Mouse (Mus musculus): Measurements from ENCODE around the gene Txnrd2. TPM values are rescaled to one million over a fixed set of nuclear protein-coding genes. Genes with fewer than 3 reads are reported as not detected.

Txnrd2 gene
- polyA plus RNA-seq, 1 experiment from 2014 or later = 17.7 TPM

DNA sequence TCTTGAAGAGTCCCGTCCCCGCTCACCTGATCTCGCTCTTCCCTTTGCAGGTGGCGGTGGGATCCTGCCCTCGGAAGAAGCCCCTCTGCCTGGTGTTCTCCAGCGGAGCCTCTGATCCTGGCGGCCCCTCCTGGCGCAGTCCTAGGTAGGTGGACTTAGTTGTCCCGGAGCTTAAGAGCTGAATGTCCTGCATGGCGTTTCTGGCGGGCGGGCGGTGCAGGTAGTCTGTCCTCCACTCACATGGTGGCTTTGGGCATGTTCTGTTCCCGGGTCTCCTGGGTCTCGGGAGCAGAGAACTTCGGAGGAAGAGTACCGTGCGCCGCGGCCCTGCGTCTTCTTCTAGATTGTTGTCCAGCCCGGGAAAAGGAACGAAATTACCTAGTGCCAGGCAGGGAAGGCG is 72.8 kb downstream of the Txnrd2 start:
- Histone ChIP-seq H3K27ac (peak overlapping the region; percentile 91; the same call in 1 of the 2 replicates), H3K4me3 (peak overlapping the region; percentile 79), H3K4me1 (peaks cover 20% of the 10 kb centered on the region), H3K4me2 (peak overlapping the region; percentile 85), H3K9me3 (no peaks in the 10 kb centered on the region), H3K9ac (peak overlapping the region; percentile 88), H3K36me3 (peaks cover 25% of the 10 kb centered on the region), H3K27me3 (no peaks in the 10 kb centered on the region)
- no peak for ATAC-seq (ENCODE audit: insufficient number of reproducible peaks, insufficient read depth, low FRiP score, low TSS enrichment, low read depth)
- WGBS = under 1% methylated on average over 24 of the region's 24 CpGs

DNA sequence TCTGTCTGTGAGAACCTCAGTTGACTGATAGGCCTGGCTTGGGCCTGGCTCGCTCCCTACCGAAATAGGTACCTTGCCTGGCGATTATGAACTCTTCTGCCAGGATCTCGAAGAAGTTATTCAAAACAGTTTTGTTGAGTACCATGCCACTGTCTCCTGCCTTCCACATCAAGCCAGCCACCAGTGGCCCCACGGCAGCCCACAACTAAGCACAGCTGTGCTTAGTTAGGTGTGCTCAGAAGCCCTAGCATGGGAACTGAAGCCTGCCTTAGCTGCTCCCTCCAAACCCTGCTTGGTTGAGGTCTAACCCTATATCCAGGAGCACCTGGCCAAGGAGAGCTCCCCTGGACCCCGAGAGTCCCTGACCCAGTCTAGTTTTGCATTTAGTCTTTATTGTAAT is 75.3 kb downstream of the Txnrd2 start:
- H3K27me3 ChIP-seq = no peaks in the 10 kb centered on the region
- WGBS = 91% methylated on average over 6 of the region's 6 CpGs
- H3K36me3 ChIP-seq = peaks cover 25% of the 10 kb centered on the region
- H3K9ac ChIP-seq = no peak overlapping the region
- H3K4me2 ChIP-seq = no peak overlapping the region
- peaks cover 20% of the 10 kb centered on the region for H3K4me1 ChIP-seq
- H3K4me3 ChIP-seq = no peak overlapping the region
- no peak overlapping the region for H3K27ac ChIP-seq
- ATAC-seq (ENCODE audit: insufficient number of reproducible peaks, insufficient read depth, low FRiP score, low TSS enrichment, low read depth) = no peak
- H3K9me3 ChIP-seq = no peaks in the 10 kb centered on the region

- Histone ChIP-seq H3K27ac (no peak overlapping the region), H3K9me3 (no peaks in the 10 kb centered on the region), H3K9ac (no peak overlapping the region), H3K4me2 (no peak overlapping the region), H3K4me3 (no peak overlapping the region), H3K4me1 (peaks cover 12% of the 10 kb centered on the region), H3K27me3 (no peaks in the 10 kb centered on the region), H3K36me3 (peaks cover 25% of the 10 kb centered on the region)
- 87% methylated on average over 14 of the region's 14 CpGs for WGBS
- no peak for ATAC-seq (ENCODE audit: insufficient number of reproducible peaks, insufficient read depth, low FRiP score, low TSS enrichment, low read depth)
These were observed 77.6 kb downstream of the Txnrd2 start for GRCm38 (mm10) chr16:18503566-18504342.

- Histone ChIP-seq H3K27me3 (no peaks in the 10 kb centered on the region), H3K27ac (no peak overlapping the region), H3K4me3 (no peak overlapping the region), H3K36me3 (peaks cover 13% of the 10 kb centered on the region), H3K9me3 (no peaks in the 10 kb centered on the region), H3K4me1 (peaks cover 6% of the 10 kb centered on the region), H3K4me2 (no peak overlapping the region), H3K9ac (no peak overlapping the region)
- no peak for ATAC-seq (ENCODE audit: insufficient number of reproducible peaks, insufficient read depth, low FRiP score, low TSS enrichment, low read depth)
- 92% methylated on average over 3 of the region's 3 CpGs for WGBS
These were observed 80.5 kb downstream of the Txnrd2 start for GRCm38 (mm10) chr16:18506524-18507199.

DNA sequence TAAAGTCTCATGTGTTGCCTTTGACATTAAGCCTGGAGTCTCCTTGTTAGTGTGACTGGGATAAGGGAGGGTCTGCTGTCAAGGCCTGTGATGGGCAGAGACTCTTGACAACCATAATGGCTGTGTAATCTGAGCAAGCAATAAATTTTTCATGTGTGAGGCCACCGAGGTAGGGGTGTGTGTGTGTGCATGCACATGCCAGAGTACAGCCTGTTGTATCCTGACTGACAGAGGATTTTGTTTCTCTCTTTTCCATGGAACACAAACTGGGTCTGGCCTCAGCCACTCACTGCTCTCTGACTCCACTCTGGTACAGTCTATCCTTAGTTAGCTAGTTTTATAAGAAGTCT is 81.0 kb downstream of the Txnrd2 start:
- Histone ChIP-seq H3K9me3 (no peaks in the 10 kb centered on the region), H3K27me3 (no peaks in the 10 kb centered on the region), H3K4me3 (no peak overlapping the region), H3K36me3 (peaks cover 7% of the 10 kb centered on the region), H3K4me2 (no peak overlapping the region), H3K27ac (no peak overlapping the region), H3K4me1 (peaks cover 6% of the 10 kb centered on the region), H3K9ac (no peak overlapping the region)
- no peak for ATAC-seq (ENCODE audit: insufficient number of reproducible peaks, insufficient read depth, low FRiP score, low TSS enrichment, low read depth)
- 40% methylated on average over 1 of the region's 1 CpGs for WGBS

DNA sequence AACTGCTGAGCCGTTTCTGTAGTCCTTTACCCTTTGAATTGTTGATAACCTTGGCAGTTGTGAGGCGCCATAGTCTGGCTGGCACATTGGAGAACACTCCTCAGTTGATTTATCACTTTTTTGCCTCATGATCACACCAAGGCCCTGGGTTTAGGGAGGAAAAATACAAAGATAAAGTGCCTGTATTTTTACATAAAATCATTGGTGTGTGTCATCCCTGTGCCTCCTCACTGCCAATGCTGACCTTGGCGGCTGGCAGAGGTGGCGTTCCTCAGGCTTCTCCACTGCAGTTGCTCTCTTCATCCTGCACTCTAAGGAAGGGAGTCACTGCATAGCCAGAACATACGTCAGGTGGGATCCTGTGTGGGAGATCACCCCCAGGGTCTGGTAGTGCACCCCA is 85.6 kb downstream of the Txnrd2 start:
- Histone ChIP-seq H3K27me3 (no peaks in the 10 kb centered on the region), H3K4me2 (no peak overlapping the region), H3K9me3 (no peaks in the 10 kb centered on the region), H3K9ac (no peak overlapping the region), H3K4me3 (no peak overlapping the region), H3K4me1 (peaks cover 6% of the 10 kb centered on the region), H3K27ac (no peak overlapping the region), H3K36me3 (no peaks in the 10 kb centered on the region)
- 82% methylated on average over 5 of the region's 5 CpGs for WGBS
- no peak for ATAC-seq (ENCODE audit: insufficient number of reproducible peaks, insufficient read depth, low FRiP score, low TSS enrichment, low read depth)

- no peaks in the 10 kb centered on the region for H3K36me3 ChIP-seq
- ATAC-seq (ENCODE audit: insufficient number of reproducible peaks, insufficient read depth, low FRiP score, low TSS enrichment, low read depth) = no peak
- H3K9me3 ChIP-seq = no peaks in the 10 kb centered on the region
- H3K27me3 ChIP-seq = no peaks in the 10 kb centered on the region
- no peak overlapping the region for H3K4me3 ChIP-seq
- no peak overlapping the region for H3K4me2 ChIP-seq
- H3K4me1 ChIP-seq = peaks cover 6% of the 10 kb centered on the region
- 61% methylated on average over 6 of the region's 6 CpGs for WGBS
- no peak overlapping the region for H3K9ac ChIP-seq
- no peak overlapping the region for H3K27ac ChIP-seq
These were observed 87.3 kb downstream of the Txnrd2 start for GRCm38 (mm10) chr16:18513508-18513907.

DNA sequence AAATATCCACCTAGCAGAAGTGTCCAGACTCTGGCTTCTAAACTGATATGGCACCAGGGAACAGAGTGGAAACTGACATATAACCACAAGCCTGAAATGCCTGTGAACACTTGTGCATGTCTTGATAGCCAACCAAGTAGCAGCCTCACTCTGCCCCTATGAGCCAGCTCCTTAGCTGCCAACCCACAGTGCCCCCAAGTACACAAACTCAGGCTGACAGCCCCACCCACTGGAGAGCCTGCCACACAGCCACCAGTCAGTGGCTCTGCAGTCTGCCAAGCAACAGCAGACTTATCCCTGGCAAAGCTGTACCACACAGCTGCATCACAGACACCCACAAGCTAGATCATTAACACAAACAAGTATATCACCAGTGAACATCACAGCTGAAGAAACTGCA is 91.9 kb downstream of the Txnrd2 start:
- H3K4me2 ChIP-seq = no peak overlapping the region
- no peak overlapping the region for H3K9ac ChIP-seq
- no peaks in the 10 kb centered on the region for H3K36me3 ChIP-seq
- H3K4me1 ChIP-seq = no peaks in the 10 kb centered on the region
- no peaks in the 10 kb centered on the region for H3K9me3 ChIP-seq
- ATAC-seq (ENCODE audit: insufficient number of reproducible peaks, insufficient read depth, low FRiP score, low TSS enrichment, low read depth) = no peak
- no peaks in the 10 kb centered on the region for H3K27me3 ChIP-seq
- no peak overlapping the region for H3K27ac ChIP-seq
- no peak overlapping the region for H3K4me3 ChIP-seq

GRCm38 (mm10) chr16:18523563-18524245 is 97.5 kb downstream of the Txnrd2 start:
- WGBS = 93% methylated on average over 8 of the region's 8 CpGs

GRCm38 (mm10) chr16:18528656-18529055 is 102.5 kb downstream of the Txnrd2 start:
- no peak for ATAC-seq (ENCODE audit: insufficient number of reproducible peaks, insufficient read depth, low FRiP score, low TSS enrichment, low read depth)
- WGBS = 78% methylated on average over 5 of the region's 5 CpGs

More at GRCm38 (mm10) chr16:18523563-18524245, 97.5 kb downstream of the Txnrd2 start:
- H3K9ac ChIP-seq = no peak overlapping the region
- no peaks in the 10 kb centered on the region for H3K27me3 ChIP-seq
- H3K36me3 ChIP-seq = no peaks in the 10 kb centered on the region
- no peak overlapping the region for H3K4me3 ChIP-seq
- ATAC-seq (ENCODE audit: insufficient number of reproducible peaks, insufficient read depth, low FRiP score, low TSS enrichment, low read depth) = no peak
- H3K4me2 ChIP-seq = no peak overlapping the region
- H3K9me3 ChIP-seq = no peaks in the 10 kb centered on the region
- H3K27ac ChIP-seq = no peak overlapping the region
- no peaks in the 10 kb centered on the region for H3K4me1 ChIP-seq

More at GRCm38 (mm10) chr16:18528656-18529055, 102.5 kb downstream of the Txnrd2 start:
- Histone ChIP-seq H3K9ac (no peak overlapping the region), H3K4me2 (no peak overlapping the region), H3K4me1 (no peaks in the 10 kb centered on the region), H3K27ac (no peak overlapping the region), H3K9me3 (no peaks in the 10 kb centered on the region), H3K4me3 (no peak overlapping the region), H3K36me3 (no peaks in the 10 kb centered on the region), H3K27me3 (no peaks in the 10 kb centered on the region)

All from embryonic facial prominence, embryonic 13.5 days (tissue).